Mouse (Mus musculus): ENCODE results near the gene Pikfyve. TPM values are rescaled to one million over a fixed set of nuclear protein-coding genes. Genes with fewer than 3 reads are reported as not detected.

Pikfyve gene
- polyA plus RNA-seq, 1 experiment from 2014 or later, result 10.5 TPM

Other genes with a start within 250 kb of the Pikfyve start
- 6.8 and 7.8 TPM in 2 replicates for gene Plekhm3, start 229.9 kb upstream of the Pikfyve start, polyA plus RNA-seq (2015; fragmentation: Nextera tagmentation; extraction: Ambion mirVana)
- gene Akr1cl, start 153.9 kb upstream of the Pikfyve start, polyA plus RNA-seq (2015; fragmentation: Nextera tagmentation; extraction: Ambion mirVana), result 1.5 and 5.6 TPM in 2 replicates
- gene Cryge, start 135.5 kb upstream of the Pikfyve start, polyA plus RNA-seq (2015; fragmentation: Nextera tagmentation; extraction: Ambion mirVana), result 0.28 TPM in 1 of 2 replicates, not detected in the other
- not detected in 2 replicates for gene Crygd, start 123.2 kb upstream of the Pikfyve start, polyA plus RNA-seq (2015; fragmentation: Nextera tagmentation; extraction: Ambion mirVana)
- not detected in 2 replicates for gene Crygc, start 113.0 kb upstream of the Pikfyve start, polyA plus RNA-seq (2015; fragmentation: Nextera tagmentation; extraction: Ambion mirVana)
- gene Crygb, start 104.4 kb upstream of the Pikfyve start, polyA plus RNA-seq (2015; fragmentation: Nextera tagmentation; extraction: Ambion mirVana), result not detected in 2 replicates
- not detected in 2 replicates for gene Cryga, start 83.3 kb upstream of the Pikfyve start, polyA plus RNA-seq (2015; fragmentation: Nextera tagmentation; extraction: Ambion mirVana)
- gene Gm28845, start 67.1 kb upstream of the Pikfyve start, polyA plus RNA-seq (2015; fragmentation: Nextera tagmentation; extraction: Ambion mirVana), result not detected in 2 replicates
- gene D630023F18Rik, start 63.5 kb upstream of the Pikfyve start, polyA plus RNA-seq (2015; fragmentation: Nextera tagmentation; extraction: Ambion mirVana), result 1.1 and 1.4 TPM in 2 replicates
- 231 and 232 TPM in 2 replicates for gene Idh1, start 183 bp upstream of the Pikfyve start, polyA plus RNA-seq (2015; fragmentation: Nextera tagmentation; extraction: Ambion mirVana)
- gene Pth2r, start 95.4 kb downstream of the Pikfyve start, polyA plus RNA-seq (2015; fragmentation: Nextera tagmentation; extraction: Ambion mirVana), result not detected in 2 replicates

Measured in kidney, embryonic 15.5 days (tissue).